Mouse (Mus musculus) hindbrain, postnatal 0 days (tissue): ENCODE measurements around the gene Aig1. TPM values are rescaled to one million over a fixed set of nuclear protein-coding genes. Genes with fewer than 3 reads are reported as not detected.

ENCODE experiments used
- ATAC-seq: fragments of 200-750 bp; cut with Nextera tagmentation; 2 replicates; pipeline ENCODE4 v1.8.0; 2017; ENCODE audit warnings: mild to moderate bottlenecking, moderate TSS enrichment, moderate library complexity
- DNase-seq: peaks from one replicate; pipeline ENCODE4 v3.0.0-alpha.2; 2015; ENCODE audit warnings: low spot score
- H3K27ac ChIP-seq: fragments of 300-500 bp; sonication (generic); 2 replicates; pipeline ENCODE4 v1.5.1; 2014; ENCODE audit warnings: mild to moderate bottlenecking
- H3K27me3 ChIP-seq: fragments of 300-500 bp; sonication (generic); 2 replicates; pipeline ENCODE4 v1.6.1; 2014; ENCODE audit warnings: low read length, mixed read lengths; ENCODE audit not compliant: insufficient read depth
- H3K36me3 ChIP-seq: fragments of 300-500 bp; sonication (generic); 2 replicates; pipeline ENCODE4 v1.6.1; 2014; ENCODE audit warnings: low read length, mixed read lengths; ENCODE audit not compliant: insufficient read depth
- H3K4me1 ChIP-seq: fragments of 300-500 bp; sonication (generic); 2 replicates; pipeline ENCODE4 v1.6.1; 2014; ENCODE audit warnings: antibody characterized with exemption, low read length, mixed read lengths; ENCODE audit not compliant: insufficient read depth
- H3K4me2 ChIP-seq: fragments of 300-500 bp; sonication (generic); 2 replicates; pipeline ENCODE4 v1.6.1; 2014; ENCODE audit warnings: low read depth, mild to moderate bottlenecking, low read length, moderate library complexity, mixed read lengths
- H3K4me3 ChIP-seq: fragments of 300-500 bp; sonication (generic); 2 replicates; pipeline ENCODE4 v1.5.1; 2014; ENCODE audit warnings: low read length
- H3K9ac ChIP-seq: fragments of 300-500 bp; sonication (generic); replicated peaks from 2 replicates; pipeline ENCODE4 v1.6.1; 2014; ENCODE audit warnings: mild to moderate bottlenecking, low read length, moderate library complexity, mixed read lengths
- H3K9me3 ChIP-seq: fragments of 300-500 bp; sonication (generic); 2 replicates; pipeline ENCODE4 v1.6.1; 2016; ENCODE audit warnings: low read length, mixed read lengths
- CTCF ChIP-seq: IDR thresholded peaks from 2 replicates; pipeline ENCODE4 v1.5.1; 2016; ENCODE audit warnings: antibody characterized with exemption, control low read depth, low read depth
- WGBS: fragments of 180-500 bp; shearing (Covaris S2); extraction: QIAGEN DNeasy Blood & Tissue Kit; methylation state at CpG from one replicate; pipeline ENCODE4 v1.1.7; 2014; 5-methylcytosine and 5-hydroxymethylcytosine counted together
- polyA plus RNA-seq: library from polyadenylated mRNA; unstranded; fragments of >200 nt; fragmentation: Nextera tagmentation; extraction: Ambion mirVana; gene quantifications from 2 replicates; pipeline ENCODE4 v1.2.1, GENCODE M21; 2015
- total RNA-seq: library from RNA; depleted of rRNA; stranded (reverse); fragments of >200 nt; gene quantifications from 2 replicates; pipeline ENCODE4 v1.2.3, GENCODE M21; 2014

Gene Aig1
- total and polyA plus RNA-seq, 2 experiments from 2014 or later = 105 to 123 TPM

DNA sequence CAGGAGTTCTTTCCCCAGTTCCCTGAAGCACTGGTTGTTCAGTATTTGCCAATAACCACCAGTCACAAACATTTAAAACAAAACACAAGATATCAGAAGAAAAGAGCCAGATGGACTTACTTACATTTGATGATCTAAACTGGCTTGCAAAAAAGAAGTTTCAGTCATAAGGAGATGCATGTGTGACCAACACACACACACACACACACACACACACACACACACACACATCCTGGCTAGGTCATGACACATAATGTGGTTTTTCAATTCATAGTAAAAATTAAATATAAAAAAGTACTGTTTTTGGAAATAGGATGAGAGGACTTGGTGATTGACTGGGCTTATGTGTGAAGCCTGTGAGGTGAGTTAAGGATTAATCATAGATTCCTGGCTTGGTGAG is 205.3 kb downstream of the Aig1 start:
- Histone ChIP-seq H3K36me3 (no peaks in the 10 kb centered on the region), H3K9ac (no peak overlapping the region), H3K9me3 (no peaks in the 10 kb centered on the region), H3K27me3 (no peaks in the 10 kb centered on the region), H3K4me3 (no peak overlapping the region), H3K4me2 (no peak overlapping the region), H3K27ac (no peak overlapping the region), H3K4me1 (no peaks in the 10 kb centered on the region)
- ATAC-seq (no peak), DNase-seq (no peak)
- no peak for TF ChIP-seq CTCF

DNA sequence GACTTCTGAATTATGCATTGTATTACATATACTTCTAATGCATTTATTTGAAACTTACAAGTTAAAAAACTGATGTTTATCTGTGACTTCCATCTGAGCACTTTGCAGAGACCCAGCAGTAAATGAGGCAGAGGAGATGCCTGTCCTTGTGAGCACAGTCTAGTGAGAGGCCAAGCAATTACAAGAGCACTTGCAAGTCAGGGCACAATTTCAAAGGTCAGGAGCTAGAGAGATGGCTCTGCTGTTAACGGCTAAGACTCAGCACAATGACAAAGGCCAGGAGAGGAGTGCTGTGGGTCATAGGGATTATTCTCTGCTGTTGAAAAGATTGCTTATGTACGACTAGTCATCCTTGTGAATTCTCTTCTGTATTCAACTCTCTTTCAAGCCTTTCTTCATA is 209.0 kb downstream of the Aig1 start:
- WGBS = 19% methylated on average over 2 of the region's 2 CpGs
- Histone ChIP-seq H3K27ac (no peak overlapping the region), H3K27me3 (no peaks in the 10 kb centered on the region), H3K4me1 (no peaks in the 10 kb centered on the region), H3K9me3 (no peaks in the 10 kb centered on the region), H3K4me3 (no peak overlapping the region), H3K4me2 (no peak overlapping the region), H3K9ac (no peak overlapping the region), H3K36me3 (no peaks in the 10 kb centered on the region)
- DNase-seq = no peak
- TF ChIP-seq CTCF = no peak
- no peak for ATAC-seq

DNA sequence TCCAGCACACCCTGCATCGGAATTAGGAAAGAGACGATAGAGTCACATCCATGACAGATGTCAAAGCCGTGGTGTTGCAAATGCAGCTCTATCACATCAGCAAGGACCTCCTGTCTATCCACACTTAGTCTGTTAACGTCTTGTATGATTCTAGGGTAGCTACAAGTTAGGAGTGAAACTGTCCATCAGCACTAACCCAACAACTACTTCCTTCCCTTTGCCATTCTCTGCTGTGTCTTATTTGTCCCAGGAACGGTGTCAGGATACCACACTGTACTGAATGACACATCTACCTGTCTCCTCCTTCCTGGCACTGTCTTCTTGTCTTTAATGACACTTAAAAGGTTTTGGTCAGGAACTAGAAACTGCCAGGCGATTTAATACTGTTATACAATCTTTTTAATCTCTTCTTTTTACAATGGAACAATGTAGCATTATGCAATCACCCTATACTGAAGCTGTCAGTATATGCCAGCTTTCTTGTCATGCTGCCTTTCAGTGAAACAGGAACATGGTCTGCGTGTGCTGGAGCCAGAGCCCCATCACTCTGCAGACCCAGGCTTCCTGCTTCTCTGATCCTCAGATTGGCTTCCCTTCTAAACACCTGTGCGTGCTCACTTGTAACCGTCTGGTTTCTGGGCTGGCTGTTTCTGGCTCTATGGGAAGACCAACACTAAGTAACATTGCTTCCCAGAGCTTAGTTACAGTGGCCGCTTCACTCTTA is 214.9 kb downstream of the Aig1 start:
- Histone ChIP-seq H3K27me3 (no peaks in the 10 kb centered on the region), H3K4me1 (no peaks in the 10 kb centered on the region), H3K4me2 (no peak overlapping the region), H3K27ac (no peak overlapping the region), H3K9ac (no peak overlapping the region), H3K36me3 (no peaks in the 10 kb centered on the region), H3K4me3 (no peak overlapping the region), H3K9me3 (no peaks in the 10 kb centered on the region)
- ATAC-seq (no peak), DNase-seq (no peak)
- no peak for TF ChIP-seq CTCF
- 81% methylated on average over 10 of the region's 10 CpGs for WGBS

DNA sequence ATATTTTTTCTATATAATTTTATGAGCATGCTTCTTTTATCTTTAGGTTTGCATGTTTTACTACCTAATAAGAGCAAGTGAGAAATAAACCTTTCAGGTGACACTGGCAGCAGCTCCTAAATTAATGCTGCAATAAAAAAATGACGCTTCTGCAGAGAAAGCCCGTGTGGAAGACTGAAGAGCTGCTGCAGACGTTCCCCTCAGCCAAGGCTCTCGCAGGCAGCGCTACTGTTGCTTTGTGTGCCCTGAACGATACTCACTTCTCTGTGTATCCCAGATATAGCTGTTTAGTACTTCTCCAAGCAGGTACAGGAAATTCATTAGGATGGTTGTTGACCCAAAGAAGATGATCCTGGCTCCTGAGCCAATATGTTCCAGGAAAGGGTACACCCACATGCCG is 215.5 kb downstream of the Aig1 start:
- TF ChIP-seq CTCF = no peak
- Histone ChIP-seq H3K27ac (no peak overlapping the region), H3K36me3 (no peaks in the 10 kb centered on the region), H3K9ac (no peak overlapping the region), H3K4me2 (no peak overlapping the region), H3K4me3 (no peak overlapping the region), H3K9me3 (no peaks in the 10 kb centered on the region), H3K27me3 (no peaks in the 10 kb centered on the region), H3K4me1 (no peaks in the 10 kb centered on the region)
- 73% methylated on average over 7 of the region's 7 CpGs for WGBS
- DNase-seq (no peak), ATAC-seq (no peak)

DNA sequence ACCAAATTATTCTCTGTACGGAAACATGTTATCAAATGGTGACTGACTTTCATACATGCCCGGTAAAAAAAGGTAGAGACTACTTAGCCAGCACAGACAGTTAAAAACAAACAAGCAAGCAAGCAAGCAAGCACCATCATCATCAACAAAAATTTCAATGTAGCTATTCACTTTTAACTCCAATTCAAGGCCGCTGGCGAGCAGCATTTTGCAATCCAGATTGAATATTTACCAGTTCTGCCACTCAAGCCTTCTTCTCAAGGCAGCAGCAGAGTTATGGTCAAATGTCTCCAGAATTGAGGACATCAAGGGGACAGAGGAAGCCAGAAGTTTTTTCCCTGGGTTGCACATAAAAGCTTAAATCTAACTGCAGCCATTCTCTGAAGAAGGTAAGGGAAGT is 216.7 kb downstream of the Aig1 start:
- no peaks in the 10 kb centered on the region for H3K4me1 ChIP-seq
- no peaks in the 10 kb centered on the region for H3K9me3 ChIP-seq
- WGBS = 94% methylated on average over 4 of the region's 4 CpGs
- TF ChIP-seq CTCF = no peak
- ATAC-seq = no peak
- DNase-seq = no peak
- no peaks in the 10 kb centered on the region for H3K36me3 ChIP-seq
- no peak overlapping the region for H3K9ac ChIP-seq
- no peak overlapping the region for H3K4me2 ChIP-seq
- no peak overlapping the region for H3K27ac ChIP-seq
- no peaks in the 10 kb centered on the region for H3K27me3 ChIP-seq
- H3K4me3 ChIP-seq = no peak overlapping the region

DNA sequence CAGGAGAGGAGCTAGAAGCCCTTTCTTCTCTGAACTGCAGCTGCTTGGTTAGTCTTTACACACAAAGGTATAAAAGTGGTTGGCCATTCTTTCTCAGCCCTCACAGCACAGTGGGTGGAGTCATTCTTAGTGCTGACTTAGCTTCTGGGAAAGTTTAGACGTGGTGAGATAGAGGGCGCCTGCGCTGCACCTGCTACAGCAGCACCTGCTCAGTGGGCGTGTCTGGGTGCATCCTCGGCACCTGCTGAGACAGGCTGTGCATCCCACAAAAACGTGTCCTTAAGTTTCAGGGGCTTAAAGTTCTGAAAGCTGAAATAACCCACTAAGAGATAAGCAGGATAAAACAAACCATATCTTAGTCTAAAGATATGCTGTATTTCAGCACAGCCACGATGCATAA is 227.0 kb downstream of the Aig1 start:
- no peaks in the 10 kb centered on the region for H3K36me3 ChIP-seq
- ATAC-seq = no peak
- DNase-seq = peak; percentile 10
- H3K4me2 ChIP-seq = no peak overlapping the region
- H3K9me3 ChIP-seq = no peaks in the 10 kb centered on the region
- no peak for TF ChIP-seq CTCF
- H3K27ac ChIP-seq = no peak overlapping the region
- H3K27me3 ChIP-seq = no peaks in the 10 kb centered on the region
- 22% methylated on average over 7 of the region's 7 CpGs for WGBS
- H3K4me3 ChIP-seq = no peak overlapping the region
- H3K4me1 ChIP-seq = no peaks in the 10 kb centered on the region
- H3K9ac ChIP-seq = no peak overlapping the region

DNA sequence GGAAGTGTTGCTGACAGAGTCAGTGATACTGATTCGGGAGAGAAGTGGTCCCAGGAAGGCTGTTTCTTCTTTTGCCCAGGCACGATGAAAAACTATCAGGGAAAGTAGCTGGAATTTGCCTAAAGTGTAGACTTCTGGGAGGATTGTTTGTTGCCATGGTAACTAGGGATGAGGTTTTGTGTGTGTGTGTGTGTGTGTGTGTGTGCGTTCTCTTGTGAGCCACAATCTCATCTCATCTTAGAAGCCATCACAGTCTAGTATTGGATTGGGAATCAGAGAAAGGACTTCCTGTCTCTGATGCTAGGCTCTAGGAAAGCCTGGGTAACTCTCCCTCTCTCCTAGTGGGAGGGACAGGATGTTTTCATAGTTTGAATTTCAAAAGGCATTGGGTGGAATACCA is 237.0 kb downstream of the Aig1 start:
- Histone ChIP-seq H3K4me1 (no peaks in the 10 kb centered on the region), H3K9ac (no peak overlapping the region), H3K36me3 (no peaks in the 10 kb centered on the region), H3K27ac (no peak overlapping the region), H3K4me3 (no peak overlapping the region), H3K27me3 (no peaks in the 10 kb centered on the region), H3K9me3 (no peaks in the 10 kb centered on the region), H3K4me2 (no peak overlapping the region)
- peak; percentile 62; the same call in 1 of the 2 replicates for ATAC-seq
- TF ChIP-seq CTCF = no peak
- WGBS = 41% methylated on average over 3 of the region's 3 CpGs
- DNase-seq = peak; percentile 51
